Mouse (Mus musculus) heart, embryonic 11.5 days (tissue): ENCODE data around the gene Ube2n. TPM values are rescaled to one million over a fixed set of nuclear protein-coding genes. Genes with fewer than 3 reads are reported as not detected.

Experiments used
- ATAC-seq: fragments of 200-750 bp; cut with Nextera tagmentation; replicated peaks from 2 replicates; pipeline ENCODE4 v1.8.0; 2017; ENCODE audit warnings: moderate library complexity; ENCODE audit not compliant: insufficient number of reproducible peaks, low FRiP score, low TSS enrichment
- H3K27ac ChIP-seq: fragments of 300-500 bp; sonication (generic); 2 replicates; pipeline ENCODE4 v1.5.1; 2014; ENCODE audit warnings: mild to moderate bottlenecking, low read depth, low read length
- H3K27me3 ChIP-seq: fragments of 300-500 bp; sonication (generic); 2 replicates; pipeline ENCODE4 v1.6.1; 2014; ENCODE audit warnings: mild to moderate bottlenecking, low read length, mixed read lengths; ENCODE audit not compliant: control insufficient read depth, insufficient read depth
- H3K36me3 ChIP-seq: fragments of 300-500 bp; sonication (generic); 2 replicates; pipeline ENCODE4 v1.6.1; 2014; ENCODE audit warnings: mild to moderate bottlenecking, low read length, moderate library complexity, mixed read lengths; ENCODE audit not compliant: control insufficient read depth, insufficient read depth
- H3K4me1 ChIP-seq: fragments of 300-500 bp; sonication (generic); 2 replicates; pipeline ENCODE4 v1.6.1; 2014; ENCODE audit warnings: low read length; ENCODE audit not compliant: control insufficient read depth, insufficient read depth
- H3K4me2 ChIP-seq: fragments of 300-500 bp; sonication (generic); 2 replicates; pipeline ENCODE4 v1.6.1; 2014; ENCODE audit warnings: mild to moderate bottlenecking, moderate library complexity
- H3K4me3 ChIP-seq: fragments of 300-500 bp; sonication (generic); 2 replicates; pipeline ENCODE4 v1.5.1; 2014; ENCODE audit warnings: low read depth, low read length
- H3K9ac ChIP-seq: fragments of 300-500 bp; sonication (generic); 2 replicates; pipeline ENCODE4 v1.6.1; 2014; ENCODE audit warnings: mild to moderate bottlenecking, low read depth, low read length, moderate library complexity
- H3K9me3 ChIP-seq: fragments of 300-500 bp; sonication (generic); replicated peaks from 2 replicates; pipeline ENCODE4 v1.6.1; 2016; ENCODE audit warnings: low read length; ENCODE audit not compliant: control insufficient read depth
- WGBS: fragments of 180-500 bp; shearing (Covaris S2); extraction: QIAGEN DNeasy Blood & Tissue Kit; methylation state at CpG from one replicate; pipeline ENCODE4 v1.1.7; 2014; ENCODE audit not compliant: insufficient replicate concordance; 5-methylcytosine and 5-hydroxymethylcytosine counted together
- polyA plus RNA-seq: library from polyadenylated mRNA; unstranded; fragments of >200 nt; fragmentation: Nextera tagmentation; extraction: Ambion mirVana; gene quantifications from 2 replicates; pipeline ENCODE4 v1.2.1, GENCODE M21; 2014

The Ube2n gene
- polyA plus RNA-seq, 1 experiment from 2014 or later: 322 TPM

- no peak for ATAC-seq
- H3K4me3 ChIP-seq: no peak overlapping the region
- no peak overlapping the region for H3K27ac ChIP-seq
- WGBS: 85% methylated on average over 5 of the region's 5 CpGs
- no peak overlapping the region for H3K4me2 ChIP-seq
- peaks cover 50% of the 10 kb centered on the region for H3K36me3 ChIP-seq
- no peaks in the 10 kb centered on the region for H3K27me3 ChIP-seq
- 0 out of 2 replicates have a peak, but pooled peaks cover 6% of the 10 kb centered on the region for H3K9me3 ChIP-seq
- H3K4me1 ChIP-seq: no peaks in the 10 kb centered on the region
- no peak overlapping the region for H3K9ac ChIP-seq
These were observed 20.7 kb upstream of the Ube2n start for GRCm38 (mm10) chr10:95494268-95494667.

GRCm38 (mm10) chr10:95501033-95501432 lies 13.9 kb upstream of the Ube2n start:
- H3K4me3 ChIP-seq: peak overlapping the region; percentile 81
- H3K9ac ChIP-seq: peak overlapping the region; percentile 85
- peak overlapping the region; percentile 86 for H3K27ac ChIP-seq
- ATAC-seq: no peak
- H3K36me3 ChIP-seq: peaks cover 6% of the 10 kb centered on the region
- no peaks in the 10 kb centered on the region for H3K9me3 ChIP-seq
- H3K4me2 ChIP-seq: peak overlapping the region; percentile 77
- no peaks in the 10 kb centered on the region for H3K27me3 ChIP-seq
- 4% methylated on average over 7 of the region's 7 CpGs for WGBS
- H3K4me1 ChIP-seq: peaks cover 4% of the 10 kb centered on the region

GRCm38 (mm10) chr10:95501463-95502081 lies 13.4 kb upstream of the Ube2n start, which contains the start of gene Mrpl42:
Mrpl42 (minus strand) TSS chr10:95501940.
- Histone ChIP-seq H3K4me3 (peak within 1 kb of the TSS; percentile 81), H3K36me3 (peaks cover 6% of the 10 kb centered on the region), H3K9me3 (no peaks in the 10 kb centered on the region), H3K9ac (peak within 1 kb of the TSS; percentile 85), H3K27ac (peak within 1 kb of the TSS; percentile 86), H3K4me2 (peak within 1 kb of the TSS; percentile 77), H3K4me1 (peaks cover 4% of the 10 kb centered on the region), H3K27me3 (no peaks in the 10 kb centered on the region)
- ATAC-seq: peak; percentile 91
- under 1% methylated on average over 35 of the region's 35 CpGs for WGBS

DNA sequence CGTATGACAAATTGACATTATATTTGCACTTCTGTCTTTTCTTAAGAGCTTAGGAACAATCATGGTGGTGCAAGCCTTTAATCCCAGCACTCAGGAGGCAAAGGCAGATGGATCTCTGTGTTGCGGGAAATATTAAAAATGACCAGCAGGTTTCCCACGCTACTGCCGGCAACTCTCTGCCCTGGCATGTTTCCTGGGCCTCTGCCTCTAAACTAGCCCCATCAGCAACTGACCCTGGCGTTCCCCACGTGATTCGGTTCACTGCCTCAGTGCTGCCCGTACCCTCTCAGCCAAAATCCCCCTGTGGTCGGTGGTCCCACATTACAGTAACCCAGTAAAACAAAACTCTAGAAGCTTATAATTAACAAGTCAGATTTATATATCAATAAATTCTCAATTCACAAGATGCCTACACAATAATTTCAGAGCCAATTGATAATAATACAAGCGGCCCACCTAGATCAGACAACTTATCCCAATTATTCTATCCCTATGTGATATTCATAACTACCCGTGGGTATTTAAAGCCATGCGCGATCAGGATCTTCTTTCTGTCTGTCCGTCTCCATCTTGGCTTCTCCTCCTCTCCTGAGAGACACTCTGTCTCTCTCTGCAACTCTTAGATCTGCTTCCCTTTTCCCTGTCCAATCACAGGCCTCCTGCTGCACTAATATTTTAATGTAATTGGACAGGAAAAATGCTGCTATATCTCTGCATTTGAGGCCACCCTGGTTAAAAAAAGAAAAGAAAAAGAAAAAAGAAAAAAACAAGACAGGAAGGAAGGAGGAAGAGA lies 11.3 kb upstream of the Ube2n start:
- no peak for ATAC-seq
- Histone ChIP-seq H3K9ac (no peak overlapping the region), H3K4me3 (no peak overlapping the region), H3K27me3 (no peaks in the 10 kb centered on the region), H3K27ac (no peak overlapping the region), H3K4me2 (no peak overlapping the region), H3K9me3 (no peaks in the 10 kb centered on the region), H3K4me1 (peaks cover 4% of the 10 kb centered on the region), H3K36me3 (no peaks in the 10 kb centered on the region)
- WGBS: 86% methylated on average over 14 of the region's 14 CpGs

- no peaks in the 10 kb centered on the region for H3K36me3 ChIP-seq
- H3K9me3 ChIP-seq: no peaks in the 10 kb centered on the region
- no peak overlapping the region for H3K4me3 ChIP-seq
- no peak overlapping the region for H3K4me2 ChIP-seq
- no peaks in the 10 kb centered on the region for H3K27me3 ChIP-seq
- H3K27ac ChIP-seq: no peak overlapping the region
- 27% methylated on average over 1 of the region's 1 CpGs for WGBS
- peaks cover 4% of the 10 kb centered on the region for H3K4me1 ChIP-seq
- no peak for ATAC-seq
- H3K9ac ChIP-seq: no peak overlapping the region
These were observed 10.6 kb upstream of the Ube2n start for GRCm38 (mm10) chr10:95504341-95504740.

DNA sequence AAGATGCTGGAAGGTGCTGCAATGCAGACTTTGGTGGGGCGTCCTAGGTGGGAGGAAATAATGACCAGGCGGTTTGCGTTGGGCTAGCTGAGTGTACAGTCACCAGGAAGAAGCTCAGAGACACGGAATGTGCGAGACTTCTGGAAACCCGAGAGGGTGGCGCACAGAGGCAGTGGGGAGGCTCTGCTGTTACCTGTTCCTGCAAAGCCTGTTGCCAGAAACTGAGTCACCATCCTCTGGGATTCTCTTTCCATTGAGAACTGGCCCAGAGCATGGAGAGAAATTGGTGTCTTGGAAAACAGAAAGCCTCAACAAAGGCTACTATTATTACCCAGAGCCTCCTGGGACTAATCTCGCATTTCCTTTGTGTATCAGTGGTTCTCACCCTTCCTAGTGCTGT lies 6.8 kb upstream of the Ube2n start:
- no peaks in the 10 kb centered on the region for H3K27me3 ChIP-seq
- no peak overlapping the region for H3K9ac ChIP-seq
- H3K4me1 ChIP-seq: no peaks in the 10 kb centered on the region
- H3K4me3 ChIP-seq: no peak overlapping the region
- no peak for ATAC-seq
- WGBS: 74% methylated on average over 8 of the region's 8 CpGs
- no peak overlapping the region for H3K27ac ChIP-seq
- H3K4me2 ChIP-seq: no peak overlapping the region
- no peaks in the 10 kb centered on the region for H3K36me3 ChIP-seq
- no peaks in the 10 kb centered on the region for H3K9me3 ChIP-seq

DNA sequence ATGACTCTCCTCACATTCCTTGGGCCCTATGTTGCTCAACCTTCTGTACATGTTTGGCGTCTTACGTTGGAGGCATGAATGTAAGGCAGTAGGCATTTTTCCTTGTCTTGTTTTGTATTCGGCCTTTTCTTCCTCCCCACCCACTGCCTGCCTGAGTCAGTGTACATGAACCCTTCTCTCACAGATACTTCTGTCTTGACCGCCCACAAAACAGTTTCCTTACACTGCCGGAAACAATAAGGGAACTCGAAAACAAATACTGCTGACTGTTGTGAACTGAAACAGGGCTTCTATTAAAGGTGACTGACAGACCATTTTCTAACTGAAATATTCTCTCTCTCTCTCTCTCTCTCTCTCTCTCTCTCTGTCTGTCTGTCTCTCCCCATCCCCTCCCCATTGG lies 6.2 kb upstream of the Ube2n start:
- 74% methylated on average over 6 of the region's 6 CpGs for WGBS

GRCm38 (mm10) chr10:95509263-95509662 lies 5.7 kb upstream of the Ube2n start:
- Histone ChIP-seq H3K9me3 (no peaks in the 10 kb centered on the region), H3K4me3 (no peak overlapping the region), H3K4me2 (no peak overlapping the region), H3K27ac (no peak overlapping the region), H3K36me3 (no peaks in the 10 kb centered on the region), H3K27me3 (no peaks in the 10 kb centered on the region), H3K9ac (no peak overlapping the region), H3K4me1 (no peaks in the 10 kb centered on the region)
- ATAC-seq: no peak
- WGBS: 69% methylated on average over 3 of the region's 3 CpGs

More for the DNA sequence above, 6.2 kb upstream of the Ube2n start:
- H3K27ac ChIP-seq: no peak overlapping the region
- no peaks in the 10 kb centered on the region for H3K36me3 ChIP-seq
- H3K9ac ChIP-seq: no peak overlapping the region
- H3K9me3 ChIP-seq: no peaks in the 10 kb centered on the region
- H3K4me2 ChIP-seq: no peak overlapping the region
- H3K4me1 ChIP-seq: no peaks in the 10 kb centered on the region
- no peaks in the 10 kb centered on the region for H3K27me3 ChIP-seq
- no peak for ATAC-seq
- no peak overlapping the region for H3K4me3 ChIP-seq
